Mouse (Mus musculus) limb, embryonic 13.5 days (tissue): ENCODE data around the gene Exoc3l2. TPM values are rescaled to one million over a fixed set of nuclear protein-coding genes. Genes with fewer than 3 reads are reported as not detected.

Source experiments
- ATAC-seq: fragments of 200-750 bp; cut with Nextera tagmentation; 2 replicates; pipeline ENCODE4 v1.8.0; 2017; ENCODE audit warnings: low read depth, moderate number of reproducible peaks, moderate TSS enrichment; ENCODE audit not compliant: low FRiP score
- H3K27ac ChIP-seq: fragments of 300-500 bp; sonication (generic); 2 replicates; pipeline ENCODE4 v1.5.1; 2015; ENCODE audit warnings: inconsistent platforms, mild to moderate bottlenecking, moderate library complexity
- H3K27me3 ChIP-seq: fragments of 300-500 bp; sonication (generic); 2 replicates; pipeline ENCODE4 v1.6.1; 2015; ENCODE audit warnings: mild to moderate bottlenecking, inconsistent platforms
- H3K36me3 ChIP-seq: fragments of 300-500 bp; sonication (generic); 2 replicates; pipeline ENCODE4 v1.6.1; 2015; ENCODE audit warnings: inconsistent platforms, mild to moderate bottlenecking, moderate library complexity
- H3K4me1 ChIP-seq: fragments of 300-500 bp; sonication (generic); 2 replicates; pipeline ENCODE4 v1.6.1; 2015; ENCODE audit warnings: inconsistent platforms
- H3K4me2 ChIP-seq: fragments of 300-500 bp; sonication (generic); replicated peaks from 2 replicates; pipeline ENCODE4 v1.6.1; 2015; ENCODE audit warnings: inconsistent platforms, mild to moderate bottlenecking, moderate library complexity
- H3K4me3 ChIP-seq: fragments of 300-500 bp; sonication (generic); 2 replicates; pipeline ENCODE4 v1.5.1; 2015; ENCODE audit warnings: moderate library complexity, mild to moderate bottlenecking, inconsistent platforms
- H3K9ac ChIP-seq: fragments of 300-500 bp; sonication (generic); 2 replicates; pipeline ENCODE4 v1.6.1; 2015; ENCODE audit warnings: mild to moderate bottlenecking, inconsistent platforms
- H3K9me3 ChIP-seq: fragments of 300-500 bp; sonication (generic); 2 replicates; pipeline ENCODE4 v1.6.1; 2016; ENCODE audit warnings: inconsistent platforms
- WGBS: fragments of 180-500 bp; shearing (Covaris S2); methylation state at CpG from one replicate; pipeline ENCODE4 v1.1.7; 2015; 5-methylcytosine and 5-hydroxymethylcytosine counted together
- polyA plus RNA-seq: library from polyadenylated mRNA; unstranded; fragments of >200 nt; fragmentation: Nextera tagmentation; extraction: Ambion mirVana; gene quantifications from 2 replicates; pipeline ENCODE4 v1.2.1, GENCODE M21; 2015

Exoc3l2 gene
- polyA plus RNA-seq, 1 experiment from 2014 or later = 1.3 TPM

DNA sequence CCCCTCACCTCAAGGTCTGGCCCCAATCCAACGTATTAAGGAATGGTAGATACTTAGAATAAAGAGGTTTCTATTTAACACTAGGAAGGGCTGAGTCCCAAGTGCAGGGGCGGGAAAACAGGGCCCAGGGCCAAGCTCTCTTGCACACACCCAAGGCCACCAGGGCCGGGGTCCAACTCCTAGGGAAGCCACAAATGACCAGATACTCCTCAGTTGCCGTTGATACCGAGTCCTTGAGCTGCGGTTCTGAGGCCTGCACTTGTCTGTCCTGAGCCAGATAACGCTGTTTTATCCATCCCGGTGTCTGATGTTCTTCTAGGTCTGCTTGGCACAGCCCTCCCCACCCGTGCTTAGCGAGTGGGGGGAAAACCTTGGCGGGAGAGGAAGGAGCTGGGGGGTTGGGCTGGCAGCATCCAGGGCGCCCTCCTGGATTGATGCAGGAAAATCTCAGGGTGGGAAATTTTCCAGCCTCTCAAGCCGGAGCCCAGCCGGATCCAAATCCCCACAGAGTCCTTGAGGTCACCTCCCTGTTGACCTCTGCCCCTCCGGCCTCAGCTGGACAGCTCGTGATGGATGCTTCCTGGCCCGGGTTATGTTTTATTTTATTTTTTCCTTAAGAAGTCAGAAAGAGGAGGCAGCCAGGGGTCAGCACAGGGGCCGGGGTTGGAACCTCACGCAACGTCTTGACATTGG lies 32.5 kb downstream of the Exoc3l2 start:
- Histone ChIP-seq H3K9ac (no peak overlapping the region), H3K27ac (no peak overlapping the region), H3K36me3 (no peaks in the 10 kb centered on the region), H3K4me2 (no peak overlapping the region), H3K4me1 (peaks cover 16% of the 10 kb centered on the region), H3K27me3 (peaks cover 24% of the 10 kb centered on the region), H3K9me3 (no peaks in the 10 kb centered on the region), H3K4me3 (no peak overlapping the region)
- 58% methylated on average over 20 of the region's 20 CpGs for WGBS
- 0 out of 2 replicates have a peak, but pooled peaks have one; percentile 49 for ATAC-seq

- Histone ChIP-seq H3K36me3 (no peaks in the 10 kb centered on the region), H3K27me3 (peaks cover 18% of the 10 kb centered on the region), H3K4me3 (no peak overlapping the region), H3K27ac (no peak overlapping the region), H3K4me1 (peaks cover 16% of the 10 kb centered on the region), H3K4me2 (no peak overlapping the region), H3K9me3 (no peaks in the 10 kb centered on the region), H3K9ac (no peak overlapping the region)
- ATAC-seq = no peak
- 80% methylated on average over 5 of the region's 5 CpGs for WGBS
Measured at GRCm38 (mm10) chr7:19496214-19496555, 33.1 kb downstream of the Exoc3l2 start.

GRCm38 (mm10) chr7:19498326-19498725 lies 35.2 kb downstream of the Exoc3l2 start:
- Histone ChIP-seq H3K36me3 (no peaks in the 10 kb centered on the region), H3K9me3 (no peaks in the 10 kb centered on the region), H3K9ac (no peak overlapping the region), H3K27ac (no peak overlapping the region), H3K4me1 (peaks cover 8% of the 10 kb centered on the region), H3K4me3 (no peak overlapping the region), H3K4me2 (no peak overlapping the region), H3K27me3 (peaks cover 2% of the 10 kb centered on the region; the same call in 1 of the 2 replicates)
- 86% methylated on average over 4 of the region's 4 CpGs for WGBS
- ATAC-seq = no peak

GRCm38 (mm10) chr7:19500420-19501363 lies 37.6 kb downstream of the Exoc3l2 start:
- whole genome bisulfite sequencing = 70% methylated on average over 12 of the region's 12 CpGs
- ATAC-seq = no peak

GRCm38 (mm10) chr7:19501658-19502057 lies 38.5 kb downstream of the Exoc3l2 start:
- 68% methylated on average over 4 of the region's 4 CpGs for WGBS
- Histone ChIP-seq H3K9me3 (no peaks in the 10 kb centered on the region), H3K36me3 (no peaks in the 10 kb centered on the region), H3K27me3 (no peaks in the 10 kb centered on the region), H3K4me2 (no peak overlapping the region), H3K4me1 (0 out of 2 replicates have a peak, but pooled peaks cover 4% of the 10 kb centered on the region), H3K9ac (no peak overlapping the region), H3K27ac (no peak overlapping the region), H3K4me3 (no peak overlapping the region)
- no peak for ATAC-seq

More at GRCm38 (mm10) chr7:19500420-19501363, 37.6 kb downstream of the Exoc3l2 start:
- H3K27me3 ChIP-seq = no peaks in the 10 kb centered on the region
- H3K4me1 ChIP-seq = peaks cover under 1% of the 10 kb centered on the region
- H3K27ac ChIP-seq = no peak overlapping the region
- no peaks in the 10 kb centered on the region for H3K9me3 ChIP-seq
- no peak overlapping the region for H3K4me2 ChIP-seq
- no peaks in the 10 kb centered on the region for H3K36me3 ChIP-seq
- H3K9ac ChIP-seq = no peak overlapping the region
- no peak overlapping the region for H3K4me3 ChIP-seq

DNA sequence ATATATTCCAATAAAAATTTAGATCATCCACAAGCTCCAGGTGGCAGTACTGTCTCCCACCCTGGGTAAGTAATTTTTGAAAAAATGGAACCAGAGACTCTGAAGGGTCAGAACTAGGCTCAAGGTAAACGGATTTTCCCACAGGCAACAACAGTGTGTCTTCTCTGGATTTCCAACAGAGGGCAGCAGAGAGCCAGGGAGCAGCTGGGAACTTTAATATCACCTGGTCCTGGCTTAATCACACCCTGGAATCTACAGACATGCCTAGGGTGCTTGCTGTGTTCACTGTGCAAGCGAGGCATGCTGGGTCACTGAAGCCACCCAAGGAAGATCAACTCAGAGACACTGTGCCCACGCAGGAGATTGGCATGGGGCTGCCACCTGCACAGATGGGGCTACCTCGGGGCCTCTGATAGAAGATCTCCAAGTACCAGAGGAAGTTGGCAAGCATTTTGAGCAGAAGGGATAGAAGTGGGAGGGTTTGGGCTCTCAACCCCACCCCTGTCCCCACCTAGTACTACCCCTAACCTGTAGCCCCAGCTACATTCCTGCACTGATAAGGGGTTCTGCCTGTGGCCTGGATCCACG lies 40.4 kb downstream of the Exoc3l2 start:
- Histone ChIP-seq H3K9me3 (no peaks in the 10 kb centered on the region), H3K4me1 (peaks cover 14% of the 10 kb centered on the region), H3K4me3 (no peak overlapping the region), H3K27me3 (no peaks in the 10 kb centered on the region), H3K4me2 (no peak overlapping the region), H3K9ac (no peak overlapping the region), H3K36me3 (no peaks in the 10 kb centered on the region), H3K27ac (no peak overlapping the region)
- 40% methylated on average over 5 of the region's 5 CpGs for WGBS
- no peak for ATAC-seq

- Histone ChIP-seq H3K36me3 (no peaks in the 10 kb centered on the region), H3K9me3 (no peaks in the 10 kb centered on the region), H3K9ac (no peak overlapping the region), H3K27me3 (no peaks in the 10 kb centered on the region), H3K4me3 (peak overlapping the region; percentile 63; the same call in 1 of the 2 replicates), H3K4me1 (peaks cover 22% of the 10 kb centered on the region), H3K4me2 (peak overlapping the region; percentile 97), H3K27ac (no peak overlapping the region)
- ATAC-seq = no peak
- WGBS = 32% methylated on average over 6 of the region's 6 CpGs
Measured at GRCm38 (mm10) chr7:19506326-19506725, 43.2 kb downstream of the Exoc3l2 start.

DNA sequence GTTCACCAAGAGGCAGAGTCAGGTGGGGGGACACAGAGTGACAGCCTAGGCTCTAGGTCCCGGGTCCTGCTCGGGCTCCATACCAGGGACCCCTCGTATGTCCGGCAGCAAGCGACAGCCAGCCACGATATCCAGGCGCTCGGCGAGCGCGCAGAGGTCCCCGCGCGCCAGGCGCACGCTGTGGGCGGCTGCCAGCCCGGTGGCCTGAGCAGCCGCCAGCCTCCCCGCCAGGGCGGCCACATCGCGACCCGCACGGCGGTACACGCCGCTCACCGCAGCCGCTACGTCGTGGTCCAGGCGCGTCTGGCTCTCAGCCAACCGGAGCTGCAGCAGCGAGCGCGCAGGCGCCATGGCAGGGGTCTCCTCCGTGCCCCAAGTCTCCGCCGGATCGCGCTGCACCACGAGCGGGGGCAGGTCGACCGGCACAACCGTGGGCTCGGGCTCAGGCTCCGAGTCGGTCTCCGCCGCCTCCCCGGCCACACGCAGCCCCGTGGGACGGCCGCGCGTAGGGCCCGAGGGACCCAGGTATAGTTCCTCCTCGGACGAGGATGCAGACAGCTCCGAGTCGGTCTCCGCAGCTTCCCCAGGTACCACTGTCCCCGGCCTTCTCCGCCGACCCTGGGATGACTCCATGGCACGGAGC lies 44.0 kb downstream of the Exoc3l2 start:
- Histone ChIP-seq H3K4me2 (peak overlapping the region; percentile 97), H3K4me1 (peaks cover 22% of the 10 kb centered on the region), H3K9me3 (no peaks in the 10 kb centered on the region), H3K27ac (peak overlapping the region; percentile 58; the same call in 1 of the 2 replicates), H3K9ac (peak overlapping the region; percentile 82), H3K4me3 (peak overlapping the region; percentile 63), H3K27me3 (no peaks in the 10 kb centered on the region), H3K36me3 (no peaks in the 10 kb centered on the region)
- ATAC-seq = no peak
- under 1% methylated on average over 68 of the region's 71 CpGs for WGBS

GRCm38 (mm10) chr7:19507612-19507981 lies 44.5 kb downstream of the Exoc3l2 start:
- Histone ChIP-seq H3K27me3 (no peaks in the 10 kb centered on the region), H3K4me2 (peak overlapping the region; percentile 97), H3K36me3 (no peaks in the 10 kb centered on the region), H3K27ac (peak overlapping the region; percentile 58; the same call in 1 of the 2 replicates), H3K9me3 (no peaks in the 10 kb centered on the region), H3K4me1 (peaks cover 22% of the 10 kb centered on the region), H3K4me3 (peak overlapping the region; percentile 63), H3K9ac (peak overlapping the region; percentile 82)
- 4% methylated on average over 18 of the region's 18 CpGs for WGBS
- no peak for ATAC-seq

GRCm38 (mm10) chr7:19508150-19508923 lies 45.2 kb downstream of the Exoc3l2 start, which contains the start of the genes Bloc1s3 and Trappc6a:
Gene Bloc1s3, minus strand, starts transcription at chr7:19508367.
Gene Trappc6a, plus strand, starts transcription at chr7:19508395.
- Histone ChIP-seq H3K4me1 (peaks cover 22% of the 10 kb centered on the region), H3K27ac (peak within 1 kb of the TSS; percentile 58; the same call in 1 of the 2 replicates), H3K27me3 (no peaks in the 10 kb centered on the region), H3K4me3 (peak within 1 kb of the TSS; percentile 63), H3K4me2 (peak within 1 kb of the TSS; percentile 97), H3K9ac (peak within 1 kb of the TSS; percentile 82), H3K36me3 (no peaks in the 10 kb centered on the region), H3K9me3 (no peaks in the 10 kb centered on the region)
- WGBS = under 1% methylated on average over 56 of the region's 56 CpGs
- ATAC-seq = peak; percentile 95
